Mouse (Mus musculus): Measurements from ENCODE around the gene Spdye4c.

The Spdye4c gene

GRCm38 (mm10) chr2:128609286-128609685 lies 18.3 kb downstream of the Spdye4c start:
- DNase-seq (ENCODE audit: low spot score in 2 of 2), result no peak

GRCm38 (mm10) chr2:128611178-128611577 lies 20.2 kb downstream of the Spdye4c start:
- DNase-seq (ENCODE audit: low spot score in 2 of 2), result no peak

- no peak for DNase-seq (ENCODE audit: low spot score in 2 of 2)
Measured at GRCm38 (mm10) chr2:128612275-128612674, 21.3 kb downstream of the Spdye4c start.

GRCm38 (mm10) chr2:128613365-128613764 lies 22.4 kb downstream of the Spdye4c start:
- DNase-seq (ENCODE audit: low spot score in 2 of 2), result no peak

DNA sequence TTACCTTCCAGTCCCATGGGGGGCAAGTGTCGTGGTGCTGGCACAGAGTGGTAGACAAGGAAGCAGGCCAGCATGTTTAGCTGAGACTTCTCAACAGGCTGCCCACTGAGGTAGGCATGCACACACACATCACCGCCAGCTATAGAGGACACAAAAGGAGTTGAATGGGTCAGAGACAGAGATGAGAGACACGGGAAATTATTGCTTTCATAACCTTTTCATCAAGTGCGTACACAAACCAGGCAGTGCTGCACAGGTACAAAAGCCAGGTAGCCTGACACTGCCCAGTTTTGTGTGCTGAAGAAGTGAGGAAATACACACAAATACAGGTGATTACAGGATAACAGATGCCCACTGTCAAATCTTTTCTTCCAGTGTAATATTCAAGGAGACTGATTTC lies 24.4 kb downstream of the Spdye4c start:
- no peak for DNase-seq (ENCODE audit: low spot score in 2 of 2)

GRCm38 (mm10) chr2:128620578-128620977 lies 29.6 kb downstream of the Spdye4c start:
- no peak for DNase-seq (ENCODE audit: low spot score in 2 of 2)

Data from right cerebral cortex, postnatal 10 days (tissue).